Mouse (Mus musculus) intestine, embryonic 14.5 days (tissue): ENCODE data around the gene Ism1. TPM values are rescaled to one million over a fixed set of nuclear protein-coding genes. Genes with fewer than 3 reads are reported as not detected.

Experiments
- ATAC-seq: fragments of 200-750 bp; cut with Nextera tagmentation; replicated peaks from 2 replicates; pipeline ENCODE4 v1.8.0; 2017; ENCODE audit warnings: low read depth, moderate number of reproducible peaks, moderate TSS enrichment, moderate library complexity; ENCODE audit not compliant: low FRiP score, low TSS enrichment
- DNase-seq: peaks from one replicate; pipeline ENCODE4 v3.0.0-alpha.2; 2018; ENCODE audit warnings: low spot score
- H3K27ac ChIP-seq: fragments of 300-500 bp; sonication (generic); 2 replicates; pipeline ENCODE4 v1.5.1; 2014; ENCODE audit warnings: low read depth, mild to moderate bottlenecking, control low read depth
- H3K27me3 ChIP-seq: fragments of 300-500 bp; sonication (generic); replicated peaks from 2 replicates; pipeline ENCODE4 v1.6.1; 2014; ENCODE audit warnings: low read length, control low read depth; ENCODE audit not compliant: control insufficient read depth, insufficient read depth
- H3K36me3 ChIP-seq: fragments of 300-500 bp; sonication (generic); 2 replicates; pipeline ENCODE4 v1.6.1; 2014; ENCODE audit warnings: low read length, control low read depth; ENCODE audit not compliant: control insufficient read depth, insufficient read depth
- H3K4me1 ChIP-seq: fragments of 300-500 bp; sonication (generic); replicated peaks from 2 replicates; pipeline ENCODE4 v1.6.1; 2014; ENCODE audit warnings: low read length, control low read depth, mixed read lengths; ENCODE audit not compliant: control insufficient read depth, insufficient read depth
- H3K4me2 ChIP-seq: fragments of 300-500 bp; sonication (generic); 2 replicates; pipeline ENCODE4 v1.6.1; 2014; ENCODE audit warnings: low read length
- H3K4me3 ChIP-seq: fragments of 300-500 bp; sonication (generic); 2 replicates; pipeline ENCODE4 v1.5.1; 2014; ENCODE audit warnings: low read depth, low read length, control low read depth, mixed read lengths
- H3K9ac ChIP-seq: fragments of 300-500 bp; sonication (generic); 2 replicates; pipeline ENCODE4 v1.6.1; 2014; ENCODE audit warnings: mild to moderate bottlenecking, low read length
- H3K9me3 ChIP-seq: fragments of 300-500 bp; sonication (generic); 2 replicates; pipeline ENCODE4 v1.6.1; 2016; ENCODE audit warnings: low read length, control low read depth; ENCODE audit not compliant: control insufficient read depth
- WGBS: fragments of 180-500 bp; shearing (Covaris S2); extraction: QIAGEN DNeasy Blood & Tissue Kit; methylation state at CpG from one replicate; pipeline ENCODE4 v1.1.7; 2014; 5-methylcytosine and 5-hydroxymethylcytosine counted together
- polyA plus RNA-seq: library from polyadenylated mRNA; unstranded; fragments of >200 nt; fragmentation: Nextera tagmentation; extraction: Ambion mirVana; gene quantifications from 2 replicates; pipeline ENCODE4 v1.2.1, GENCODE M21; 2014

The Ism1 gene
- polyA plus RNA-seq, 1 experiment from 2014 or later = 0.95 TPM

DNA sequence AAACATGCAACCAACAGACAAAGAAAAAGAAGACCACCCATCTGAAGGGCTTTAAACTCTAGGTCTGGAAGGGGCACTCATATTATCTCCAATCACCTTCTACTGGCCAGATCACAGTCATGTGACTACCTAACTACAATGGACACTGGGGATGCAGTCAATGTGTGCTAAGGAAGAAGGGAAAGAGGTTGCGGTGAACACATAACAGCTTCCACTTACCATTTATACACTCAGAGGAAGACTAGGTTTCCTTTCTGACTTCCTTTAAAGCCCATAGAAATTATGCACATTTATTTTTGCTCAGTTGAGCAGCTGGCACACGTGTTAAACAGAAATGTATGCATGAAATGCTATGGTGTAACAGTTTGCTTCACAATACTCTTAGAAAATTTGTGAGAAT is 5.6 kb upstream of the Ism1 start:
- H3K4me2 ChIP-seq = no peak overlapping the region
- DNase-seq (no peak), ATAC-seq (no peak)

GRCm38 (mm10) chr2:139677065-139677762 is 764 bp upstream of the Ism1 start:
- peak overlapping the region; percentile 100 for H3K4me2 ChIP-seq
- WGBS = under 1% methylated on average over 52 of the region's 52 CpGs
- DNase-seq (peak; percentile 82), ATAC-seq (peak; percentile 40)
- peak overlapping the region; percentile 68; the same call in 1 of the 2 replicates for H3K9ac ChIP-seq
- H3K4me3 ChIP-seq = peak overlapping the region; percentile 83
- H3K27ac ChIP-seq = no peak overlapping the region
- no peaks in the 10 kb centered on the region for H3K4me1 ChIP-seq
- H3K27me3 ChIP-seq = peaks cover 24% of the 10 kb centered on the region
- no peaks in the 10 kb centered on the region for H3K36me3 ChIP-seq
- no peaks in the 10 kb centered on the region for H3K9me3 ChIP-seq

More for the DNA sequence above, 5.6 kb upstream of the Ism1 start:
- peaks cover 20% of the 10 kb centered on the region for H3K27me3 ChIP-seq
- no peaks in the 10 kb centered on the region for H3K4me1 ChIP-seq
- no peaks in the 10 kb centered on the region for H3K36me3 ChIP-seq
- no peak overlapping the region for H3K27ac ChIP-seq
- H3K9me3 ChIP-seq = no peaks in the 10 kb centered on the region
- no peak overlapping the region for H3K9ac ChIP-seq
- WGBS = 62% methylated on average over 2 of the region's 2 CpGs
- no peak overlapping the region for H3K4me3 ChIP-seq

- WGBS = under 1% methylated on average over 73 of the region's 84 CpGs
- H3K36me3 ChIP-seq = no peaks in the 10 kb centered on the region
- H3K4me2 ChIP-seq = peak overlapping the region; percentile 100
- H3K4me3 ChIP-seq = peak overlapping the region; percentile 83
- H3K27ac ChIP-seq = peak overlapping the region; percentile 43
- no peaks in the 10 kb centered on the region for H3K9me3 ChIP-seq
- peaks cover 24% of the 10 kb centered on the region for H3K27me3 ChIP-seq
- DNase-seq (peak; percentile 82), ATAC-seq (peak; percentile 87)
- no peaks in the 10 kb centered on the region for H3K4me1 ChIP-seq
- peak overlapping the region; percentile 68 for H3K9ac ChIP-seq
These were observed 530 bp downstream of the Ism1 start for GRCm38 (mm10) chr2:139678275-139679140.

GRCm38 (mm10) chr2:139682540-139682939 is 4.6 kb downstream of the Ism1 start:
- no peaks in the 10 kb centered on the region for H3K36me3 ChIP-seq
- H3K27ac ChIP-seq = no peak overlapping the region
- no peak overlapping the region for H3K9ac ChIP-seq
- H3K9me3 ChIP-seq = no peaks in the 10 kb centered on the region
- H3K4me2 ChIP-seq = no peak overlapping the region
- DNase-seq = no peak
- H3K4me1 ChIP-seq = no peaks in the 10 kb centered on the region
- no peak overlapping the region for H3K4me3 ChIP-seq
- ATAC-seq = no peak
- 69% methylated on average over 3 of the region's 3 CpGs for WGBS
- 0 out of 2 replicates have a peak, but pooled peaks cover 5% of the 10 kb centered on the region for H3K27me3 ChIP-seq

DNA sequence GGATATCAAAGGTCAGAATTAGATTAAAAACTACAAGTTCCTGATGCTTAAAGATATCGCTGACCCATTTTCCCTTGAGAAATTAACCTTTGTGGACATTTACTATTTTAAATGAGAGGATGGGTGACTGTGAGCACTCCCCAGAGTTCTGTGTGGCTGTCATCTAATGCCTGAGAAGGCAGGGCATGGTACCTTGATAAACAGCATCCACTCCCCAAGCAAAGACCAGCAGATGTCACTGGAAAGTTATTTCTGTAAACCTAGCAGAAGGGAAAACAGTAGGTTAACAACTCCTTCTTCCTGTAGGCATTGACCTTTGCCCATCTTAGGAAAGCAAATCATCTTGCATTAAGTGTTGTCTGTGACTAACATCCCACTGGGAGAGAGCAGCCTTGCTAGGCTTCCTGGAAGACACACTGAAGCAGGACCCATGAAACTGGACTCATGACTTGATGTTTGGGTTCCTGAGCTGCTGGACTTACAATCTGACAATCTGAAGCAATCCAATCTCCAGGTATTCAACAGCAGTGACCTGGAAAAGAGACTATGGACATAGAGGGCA is 11.5 kb downstream of the Ism1 start:
- no peak overlapping the region for H3K27ac ChIP-seq
- no peaks in the 10 kb centered on the region for H3K36me3 ChIP-seq
- DNase-seq = no peak
- ATAC-seq = no peak
- H3K27me3 ChIP-seq = no peaks in the 10 kb centered on the region
- no peak overlapping the region for H3K4me3 ChIP-seq
- 85% methylated on average over 1 of the region's 1 CpGs for WGBS
- no peak overlapping the region for H3K4me2 ChIP-seq
- H3K9me3 ChIP-seq = no peaks in the 10 kb centered on the region
- H3K9ac ChIP-seq = no peak overlapping the region
- H3K4me1 ChIP-seq = no peaks in the 10 kb centered on the region

GRCm38 (mm10) chr2:139693521-139693920 is 15.5 kb downstream of the Ism1 start:
- WGBS = 96% methylated on average over 3 of the region's 3 CpGs
- no peak overlapping the region for H3K9ac ChIP-seq
- no peaks in the 10 kb centered on the region for H3K9me3 ChIP-seq
- no peaks in the 10 kb centered on the region for H3K27me3 ChIP-seq
- ATAC-seq = no peak
- DNase-seq = no peak
- no peaks in the 10 kb centered on the region for H3K4me1 ChIP-seq
- H3K4me2 ChIP-seq = no peak overlapping the region
- no peak overlapping the region for H3K4me3 ChIP-seq
- H3K27ac ChIP-seq = no peak overlapping the region
- H3K36me3 ChIP-seq = no peaks in the 10 kb centered on the region

GRCm38 (mm10) chr2:139694638-139695037 is 16.7 kb downstream of the Ism1 start:
- no peak overlapping the region for H3K4me2 ChIP-seq
- H3K4me3 ChIP-seq = no peak overlapping the region
- WGBS = 80% methylated on average over 5 of the region's 5 CpGs
- no peaks in the 10 kb centered on the region for H3K9me3 ChIP-seq
- no peaks in the 10 kb centered on the region for H3K27me3 ChIP-seq
- ATAC-seq (no peak), DNase-seq (no peak)
- no peaks in the 10 kb centered on the region for H3K36me3 ChIP-seq
- H3K4me1 ChIP-seq = no peaks in the 10 kb centered on the region
- H3K27ac ChIP-seq = no peak overlapping the region
- no peak overlapping the region for H3K9ac ChIP-seq

GRCm38 (mm10) chr2:139696578-139696977 is 18.6 kb downstream of the Ism1 start:
- ATAC-seq (no peak), DNase-seq (no peak)
- no peaks in the 10 kb centered on the region for H3K4me1 ChIP-seq
- no peaks in the 10 kb centered on the region for H3K27me3 ChIP-seq
- H3K36me3 ChIP-seq = no peaks in the 10 kb centered on the region
- no peak overlapping the region for H3K4me3 ChIP-seq
- H3K9me3 ChIP-seq = no peaks in the 10 kb centered on the region; the same call in 1 of the 2 replicates
- no peak overlapping the region for H3K4me2 ChIP-seq
- no peak overlapping the region for H3K9ac ChIP-seq
- 58% methylated on average over 2 of the region's 2 CpGs for WGBS
- H3K27ac ChIP-seq = no peak overlapping the region
